Mouse (Mus musculus): ENCODE results near the gene Adamts13. TPM values are rescaled to one million over a fixed set of nuclear protein-coding genes. Genes with fewer than 3 reads are reported as not detected.

The Adamts13 gene
- total RNA-seq, 2 experiments from 2014 or later, result not detected

- DNase-seq, result no peak
- intact Hi-C loops (cut with DNase I), result no loop called here
Measured at GRCm38 (mm10) chr2:26964724-26965370, 8.4 kb upstream of the Adamts13 start.

- intact Hi-C loops (cut with DNase I), result no loop called here
- no peak for DNase-seq
Measured at GRCm38 (mm10) chr2:26967262-26967661, 6.0 kb upstream of the Adamts13 start.

- DNase-seq, result no peak
- intact Hi-C loops (cut with DNase I), result no loop called here
Measured at GRCm38 (mm10) chr2:26973960-26974359, 744 bp downstream of the Adamts13 start.

GRCm38 (mm10) chr2:26980361-26980760 lies 7.1 kb downstream of the Adamts13 start:
- DNase-seq, result no peak
- intact Hi-C loops (cut with DNase I), result no loop called here

GRCm38 (mm10) chr2:26984179-26984578 lies 11.0 kb downstream of the Adamts13 start:
- DNase-seq, result no peak
- intact Hi-C loops (cut with DNase I), result no loop called here

GRCm38 (mm10) chr2:26984640-26985039 lies 11.4 kb downstream of the Adamts13 start:
- intact Hi-C loops (cut with DNase I), result no loop called here
- no peak for DNase-seq

- DNase-seq, result no peak
- intact Hi-C loops (cut with DNase I), result no loop called here
Measured at GRCm38 (mm10) chr2:26993936-26994335, 20.7 kb downstream of the Adamts13 start.

- no peak for DNase-seq
- intact Hi-C loops (cut with DNase I), result no loop called here
Measured at GRCm38 (mm10) chr2:26997498-26997897, 24.3 kb downstream of the Adamts13 start.

- no peak for DNase-seq
- intact Hi-C loops (cut with DNase I), result no loop called here
Measured at GRCm38 (mm10) chr2:26997993-26998392, 24.8 kb downstream of the Adamts13 start.

GRCm38 (mm10) chr2:27006255-27006654 lies 33.0 kb downstream of the Adamts13 start:
- intact Hi-C loops (cut with DNase I), result loop anchor here (5.0 kb wide), 1 partner anchor 74 kb away; the partner anchor contains the start of genes Stkld1 and Surf4

GRCm38 (mm10) chr2:27007701-27008100 lies 34.5 kb downstream of the Adamts13 start:
- intact Hi-C loops (cut with DNase I), result loop anchor here (5.0 kb wide), 1 partner anchor 75 kb away; the partner anchor contains the start of genes Stkld1 and Surf4
- no peak for DNase-seq

More at GRCm38 (mm10) chr2:27006255-27006654, 33.0 kb downstream of the Adamts13 start:
- DNase-seq, result no peak

- peak; percentile 79 to 83 for DNase-seq
- intact Hi-C loops (cut with DNase I), result loop anchor here (5.0 kb wide), 1 partner anchor 77 kb away; the partner anchor contains the start of genes Stkld1 and Surf4
Measured at GRCm38 (mm10) chr2:27009714-27010244, 36.6 kb downstream of the Adamts13 start, which contains the start of gene Cacfd1. Gene Cacfd1, plus strand, starts transcription at chr2:27009926.

- peak; percentile 54 to 58 for DNase-seq
- intact Hi-C loops (cut with DNase I), result loop anchor here (2.0 kb wide), 1 partner anchor 19 kb away; no protein-coding TSS in a partner anchor
Measured at GRCm38 (mm10) chr2:27017802-27018201, 44.6 kb downstream of the Adamts13 start.

- DNase-seq, result no peak
- intact Hi-C loops (cut with DNase I), result loop anchor here (2.0 kb wide), 1 partner anchor 17 kb away; no protein-coding TSS in a partner anchor
Measured at GRCm38 (mm10) chr2:27019530-27019929, 46.3 kb downstream of the Adamts13 start.

- no peak for DNase-seq
- intact Hi-C loops (cut with DNase I), result no loop called here
Measured at GRCm38 (mm10) chr2:27021103-27021502, 47.9 kb downstream of the Adamts13 start.

- no peak for DNase-seq
- intact Hi-C loops (cut with DNase I), result no loop called here
Measured at GRCm38 (mm10) chr2:27022612-27023011, 49.4 kb downstream of the Adamts13 start.

GRCm38 (mm10) chr2:27024136-27024535 lies 50.9 kb downstream of the Adamts13 start:
- no peak for DNase-seq
- intact Hi-C loops (cut with DNase I), result no loop called here

- intact Hi-C loops (cut with DNase I), result no loop called here
- no peak for DNase-seq
Measured at GRCm38 (mm10) chr2:27025545-27025944, 52.3 kb downstream of the Adamts13 start.

GRCm38 (mm10) chr2:27026332-27026731 lies 53.1 kb downstream of the Adamts13 start:
- DNase-seq, result no peak

GRCm38 (mm10) chr2:27026857-27027617 lies 53.8 kb downstream of the Adamts13 start:
- intact Hi-C loops (cut with DNase I), result no loop called here
- no peak for DNase-seq

More at GRCm38 (mm10) chr2:27026332-27026731, 53.1 kb downstream of the Adamts13 start:
- intact Hi-C loops (cut with DNase I), result no loop called here
